Mouse (Mus musculus): ENCODE measurements around the gene Gm47969.

Gm47969 gene

GRCm38 (mm10) chr1:83076190-83076917 is 31.6 kb downstream of the Gm47969 start:
- peak; percentile 10 for DNase-seq

GRCm38 (mm10) chr1:83077016-83077415 is 32.3 kb downstream of the Gm47969 start:
- no peak for DNase-seq

GRCm38 (mm10) chr1:83084790-83085189 is 40.1 kb downstream of the Gm47969 start:
- DNase-seq = no peak

GRCm38 (mm10) chr1:83091268-83091667 is 46.5 kb downstream of the Gm47969 start:
- no peak for DNase-seq

Data from thymus, postnatal 14 days (tissue).